Mouse (Mus musculus) cerebellum, adult 2 months (tissue): ENCODE results near the gene Ak9.

ENCODE experiments used
- CTCF ChIP-seq: fragments of 200-500 bp; IDR thresholded peaks from 2 replicates; pipeline ENCODE4 v1.5.1; 2011; ENCODE audit warnings: low read depth, mild to moderate bottlenecking, control low read depth, low read length, moderate library complexity, borderline replicate concordance; ENCODE audit not compliant: insufficient read depth
- POLR2A ChIP-seq: fragments of 200-500 bp; IDR thresholded peaks from 2 replicates; pipeline ENCODE4 v1.6.1; 2011; ENCODE audit warnings: low read length, control low read depth, borderline replicate concordance; ENCODE audit not compliant: insufficient read depth

DNA sequence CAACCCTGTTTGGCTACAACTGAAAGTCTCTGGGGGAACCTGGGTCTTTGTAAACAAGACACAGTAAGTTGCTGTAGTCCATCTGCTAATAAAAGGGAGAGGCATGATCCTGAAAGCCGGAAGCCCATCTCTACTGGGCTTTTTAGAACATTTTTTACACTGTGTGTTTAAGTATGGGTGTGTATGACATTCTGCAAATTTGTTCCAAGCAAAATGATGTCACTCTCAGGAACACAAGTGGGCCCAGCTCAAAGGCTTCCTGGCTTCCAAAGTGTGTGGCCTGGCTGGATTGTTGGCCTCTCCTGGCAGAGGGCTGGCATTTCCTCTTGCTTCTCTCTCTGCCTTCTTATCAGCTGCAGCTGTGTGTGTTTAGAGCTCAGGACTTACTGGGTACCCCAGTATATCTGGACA is 171.2 kb downstream of the Ak9 start:
- no peak for TF ChIP-seq CTCF
- TF ChIP-seq POLR2A, result no peak
